Mouse (Mus musculus): ENCODE data around the gene Plekhm2. TPM values are rescaled to one million over a fixed set of nuclear protein-coding genes. Genes with fewer than 3 reads are reported as not detected.
A peak's percentile ranks its signal among the peaks of the same experiment; 100 is the strongest.

Gene Plekhm2
- total RNA-seq, 1 experiment from 2014 or later: 37.3 TPM

GRCm38 (mm10) chr4:141605421-141605820, 59.3 kb downstream of the Plekhm2 start:
- no peak for DNase-seq

GRCm38 (mm10) chr4:141604493-141604892, 60.2 kb downstream of the Plekhm2 start:
- peak; percentile 64 for DNase-seq

GRCm38 (mm10) chr4:141603921-141604320, 60.8 kb downstream of the Plekhm2 start:
- DNase-seq: no peak

GRCm38 (mm10) chr4:141602523-141603223, 62.0 kb downstream of the Plekhm2 start:
- no peak for DNase-seq

GRCm38 (mm10) chr4:141601148-141601862, 63.4 kb downstream of the Plekhm2 start:
- DNase-seq: no peak

- no peak for DNase-seq
These were observed 64.3 kb downstream of the Plekhm2 start for GRCm38 (mm10) chr4:141600364-141600763.

- DNase-seq: no peak
These were observed 65.2 kb downstream of the Plekhm2 start for GRCm38 (mm10) chr4:141599251-141600141.

- no peak for DNase-seq
These were observed 65.8 kb downstream of the Plekhm2 start for GRCm38 (mm10) chr4:141598894-141599250.

- no peak for DNase-seq
These were observed 66.4 kb downstream of the Plekhm2 start for GRCm38 (mm10) chr4:141598199-141598893.

GRCm38 (mm10) chr4:141596700-141597328, 67.9 kb downstream of the Plekhm2 start:
- no peak for DNase-seq

- DNase-seq: no peak
These were observed 69.0 kb downstream of the Plekhm2 start for GRCm38 (mm10) chr4:141595605-141596268.

GRCm38 (mm10) chr4:141595138-141595537, 69.6 kb downstream of the Plekhm2 start:
- DNase-seq: no peak

- DNase-seq: peak; percentile 52
These were observed 73.2 kb downstream of the Plekhm2 start for GRCm38 (mm10) chr4:141591547-141591946.

- no peak for DNase-seq
These were observed 80.8 kb downstream of the Plekhm2 start for GRCm38 (mm10) chr4:141583919-141584318.

- no peak for DNase-seq
These were observed 83.6 kb downstream of the Plekhm2 start for GRCm38 (mm10) chr4:141581051-141581450.

- no peak for DNase-seq
These were observed 85.9 kb downstream of the Plekhm2 start for GRCm38 (mm10) chr4:141578833-141579232.

GRCm38 (mm10) chr4:141576877-141577276, 87.8 kb downstream of the Plekhm2 start:
- no peak for DNase-seq

- DNase-seq: no peak
These were observed 88.3 kb downstream of the Plekhm2 start for GRCm38 (mm10) chr4:141576404-141576803.
